Mouse (Mus musculus): Measurements from ENCODE around the gene Tmem210. TPM values are rescaled to one million over a fixed set of nuclear protein-coding genes. Genes with fewer than 3 reads are reported as not detected.

The Tmem210 gene
- total and polyA plus RNA-seq, 2 experiments from 2014 or later = not detected

DNA sequence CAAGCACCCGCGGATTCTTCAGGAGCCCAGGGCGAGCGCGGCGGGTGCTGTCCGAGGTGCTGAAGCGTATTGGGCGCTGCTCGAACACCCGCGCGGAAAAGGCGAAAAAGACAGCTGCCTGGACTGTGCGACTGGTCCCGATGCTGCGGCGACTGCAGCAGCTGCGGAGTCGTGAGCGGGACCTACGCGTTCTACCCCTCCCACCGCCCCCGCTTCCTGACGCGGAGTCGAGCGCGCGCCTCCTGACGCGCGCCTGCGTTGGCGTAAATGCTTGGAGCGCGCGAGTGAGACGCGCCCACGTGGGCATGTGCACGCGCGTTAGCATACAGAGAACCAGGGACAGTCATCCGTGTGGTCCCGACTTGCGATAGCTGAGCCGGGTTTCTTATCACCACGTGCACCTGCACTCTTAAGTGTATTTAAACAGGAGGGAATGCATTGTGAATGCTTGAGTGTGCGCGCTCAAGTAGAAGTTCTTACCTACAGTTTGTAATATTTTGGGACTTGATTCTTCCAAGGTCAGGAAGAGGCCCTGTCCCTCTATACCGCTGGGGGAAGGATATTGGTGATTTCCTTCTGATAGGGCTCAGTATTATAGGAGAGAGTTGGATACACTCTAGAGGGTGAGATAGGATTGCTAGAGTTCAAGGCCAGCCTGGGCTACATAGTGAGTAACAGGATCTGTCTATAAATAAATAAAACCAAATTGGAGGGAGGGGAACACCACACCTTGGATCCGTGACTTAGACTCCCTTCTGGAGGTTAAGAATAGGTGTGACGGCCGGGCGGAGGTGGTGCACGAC, 31.2 kb downstream of the Tmem210 start, which contains the start of gene Grin1:
TSS of gene Grin1 (minus strand) at position 217 of the 803 bp plus-strand sequence.
- peaks cover 4% of the 10 kb centered on the region; the same call in 1 of the 2 replicates for H3K36me3 ChIP-seq (ENCODE audit: insufficient read depth, low read length)
- no peaks in the 10 kb centered on the region for H3K9me3 ChIP-seq (ENCODE audit: low read length)
- H3K4me2 ChIP-seq (ENCODE audit: low read depth, low read length) = peak within 1 kb of the TSS; percentile 69
- no peak for TF ChIP-seq CTCF (IDR thresholded peaks at IDR 0.05; ENCODE audit: low read depth)
- DNase-seq (ENCODE audit: low spot score) (peak; percentile 96), ATAC-seq (peak; percentile 85)
- no peaks in the 10 kb centered on the region for H3K27me3 ChIP-seq (ENCODE audit: insufficient read depth, low read length)
- peak within 1 kb of the TSS; percentile 65 for H3K4me3 ChIP-seq (ENCODE audit: low read length)
- no peaks in the 10 kb centered on the region for H3K4me1 ChIP-seq (ENCODE audit: insufficient read depth, low read length)
- 10% methylated on average over 58 of the region's 58 CpGs for WGBS
- H3K9ac ChIP-seq (replicated peaks; ENCODE audit: low read length) = peak within 1 kb of the TSS; percentile 72
- peak within 1 kb of the TSS; percentile 92 for H3K27ac ChIP-seq

DNA sequence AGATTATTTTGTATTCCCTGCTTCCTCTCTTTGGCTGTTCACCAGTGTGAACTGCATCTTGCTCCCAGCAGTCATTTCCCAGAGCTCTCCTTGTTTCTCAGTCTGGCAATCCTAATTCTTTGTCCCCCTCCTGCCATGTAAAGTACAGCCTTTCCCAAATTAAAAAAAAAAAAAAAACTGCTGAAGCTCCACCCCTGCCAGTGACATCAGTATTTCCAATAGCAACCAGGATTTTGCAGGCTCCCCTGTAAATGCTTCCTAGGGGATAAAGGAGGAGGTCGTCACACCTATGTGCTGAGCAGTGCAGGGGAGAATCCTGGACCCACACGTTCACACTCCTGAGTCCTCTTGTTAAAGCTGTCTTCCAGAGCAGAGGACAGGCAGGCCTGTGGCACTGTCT, 32.1 kb downstream of the Tmem210 start:
- Histone ChIP-seq H3K36me3 (ENCODE audit: insufficient read depth, low read length) (peaks cover 3% of the 10 kb centered on the region; the same call in 1 of the 2 replicates), H3K4me2 (ENCODE audit: low read depth, low read length) (no peak overlapping the region), H3K9me3 (ENCODE audit: low read length) (no peaks in the 10 kb centered on the region), H3K27me3 (ENCODE audit: insufficient read depth, low read length) (no peaks in the 10 kb centered on the region), H3K4me3 (ENCODE audit: low read length) (no peak overlapping the region), H3K9ac (replicated peaks; ENCODE audit: low read length) (no peak overlapping the region), H3K27ac (no peak overlapping the region), H3K4me1 (ENCODE audit: insufficient read depth, low read length) (no peaks in the 10 kb centered on the region)
- no peak for ATAC-seq
- DNase-seq (ENCODE audit: low spot score) = no peak
- TF ChIP-seq CTCF (IDR thresholded peaks at IDR 0.05; ENCODE audit: low read depth) = no peak
- 28% methylated on average over 2 of the region's 2 CpGs for WGBS

DNA sequence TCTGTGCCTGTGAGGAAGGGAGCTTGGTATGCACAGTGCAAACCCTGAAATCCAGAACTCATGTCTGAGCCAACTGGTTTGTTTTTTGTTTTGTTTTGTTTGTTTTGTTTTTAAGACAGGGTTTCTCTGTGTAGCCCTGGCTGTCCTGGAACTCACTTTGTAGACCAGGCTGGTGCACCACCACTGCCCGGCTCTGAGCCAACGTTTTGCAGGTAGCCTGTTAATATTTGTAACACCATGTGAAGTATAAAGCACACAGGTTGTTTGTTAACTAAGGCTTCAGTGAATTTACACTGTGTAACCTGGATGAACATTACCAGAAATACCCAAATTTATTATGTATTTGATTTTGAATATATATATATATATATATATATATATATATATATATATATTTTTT, 38.1 kb downstream of the Tmem210 start:
- no peak overlapping the region for H3K9ac ChIP-seq (replicated peaks; ENCODE audit: low read length)
- DNase-seq (ENCODE audit: low spot score) (no peak), ATAC-seq (no peak)
- no peaks in the 10 kb centered on the region for H3K9me3 ChIP-seq (ENCODE audit: low read length)
- no peak for TF ChIP-seq CTCF (IDR thresholded peaks at IDR 0.05; ENCODE audit: low read depth)
- H3K27me3 ChIP-seq (ENCODE audit: insufficient read depth, low read length) = no peaks in the 10 kb centered on the region
- no peaks in the 10 kb centered on the region for H3K36me3 ChIP-seq (ENCODE audit: insufficient read depth, low read length)
- no peak overlapping the region for H3K4me2 ChIP-seq (ENCODE audit: low read depth, low read length)
- H3K4me1 ChIP-seq (ENCODE audit: insufficient read depth, low read length) = no peaks in the 10 kb centered on the region
- no peak overlapping the region for H3K4me3 ChIP-seq (ENCODE audit: low read length)
- 73% methylated on average over 2 of the region's 2 CpGs for WGBS
- H3K27ac ChIP-seq = no peak overlapping the region

DNA sequence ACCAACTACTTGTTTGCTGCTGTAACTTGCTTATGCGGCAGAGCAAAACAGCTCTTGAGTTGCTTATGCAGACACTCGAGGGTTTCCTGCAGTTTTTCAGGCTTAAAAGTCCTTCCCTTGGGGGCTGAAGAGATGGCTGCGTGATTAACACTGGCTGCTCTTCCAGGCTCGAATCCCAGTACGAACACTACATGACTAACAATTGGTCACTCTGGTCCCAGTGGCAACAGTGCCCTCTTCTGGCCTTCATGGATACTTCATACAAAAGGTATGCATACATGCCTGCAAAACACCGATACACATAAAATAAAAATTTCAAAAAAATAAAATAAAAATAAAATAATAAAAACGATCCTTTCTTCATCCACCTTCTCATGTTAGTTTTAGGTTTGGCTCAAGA, 40.5 kb downstream of the Tmem210 start:
- Histone ChIP-seq H3K27me3 (ENCODE audit: insufficient read depth, low read length) (no peaks in the 10 kb centered on the region), H3K4me2 (ENCODE audit: low read depth, low read length) (no peak overlapping the region), H3K4me1 (ENCODE audit: insufficient read depth, low read length) (peaks cover 9% of the 10 kb centered on the region), H3K36me3 (ENCODE audit: insufficient read depth, low read length) (no peaks in the 10 kb centered on the region), H3K4me3 (ENCODE audit: low read length) (no peak overlapping the region), H3K9me3 (ENCODE audit: low read length) (no peaks in the 10 kb centered on the region), H3K9ac (replicated peaks; ENCODE audit: low read length) (no peak overlapping the region), H3K27ac (no peak overlapping the region)
- 27% methylated on average over 7 of the region's 7 CpGs for WGBS
- TF ChIP-seq CTCF (IDR thresholded peaks at IDR 0.05; ENCODE audit: low read depth) = peak; percentile 78
- ATAC-seq = no peak
- DNase-seq (ENCODE audit: low spot score) = peak; percentile 77

DNA sequence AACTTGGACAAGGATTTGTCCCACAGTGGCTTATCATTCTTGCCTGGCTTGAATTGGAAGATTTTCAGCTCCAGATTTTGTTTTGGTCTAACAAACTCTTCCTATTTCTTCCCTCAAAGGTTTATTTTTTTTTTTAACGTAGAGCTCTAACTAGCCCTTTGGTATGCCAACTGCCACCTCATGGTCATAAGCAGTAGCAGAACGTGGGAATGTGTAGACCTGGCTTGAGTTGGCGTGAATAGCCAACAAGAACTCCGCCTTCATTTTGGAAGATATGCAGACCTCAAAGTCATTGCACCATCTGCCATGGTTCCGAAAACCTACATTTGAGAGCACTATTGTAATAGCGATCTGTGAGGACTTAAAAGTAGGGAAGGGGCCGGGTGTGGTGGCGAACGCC, 43.5 kb downstream of the Tmem210 start:
- Histone ChIP-seq H3K36me3 (ENCODE audit: insufficient read depth, low read length) (peaks cover 24% of the 10 kb centered on the region), H3K4me3 (ENCODE audit: low read length) (peak overlapping the region; percentile 95), H3K27me3 (ENCODE audit: insufficient read depth, low read length) (no peaks in the 10 kb centered on the region), H3K4me1 (ENCODE audit: insufficient read depth, low read length) (peaks cover 13% of the 10 kb centered on the region), H3K27ac (no peak overlapping the region), H3K4me2 (ENCODE audit: low read depth, low read length) (peak overlapping the region; percentile 97), H3K9me3 (ENCODE audit: low read length) (no peaks in the 10 kb centered on the region), H3K9ac (replicated peaks; ENCODE audit: low read length) (peak overlapping the region; percentile 93; the same call in 1 of the 2 replicates)
- no peak for DNase-seq (ENCODE audit: low spot score)
- no peak for ATAC-seq
- TF ChIP-seq CTCF (IDR thresholded peaks at IDR 0.05; ENCODE audit: low read depth) = 0 out of 2 replicates have a peak, but pooled peaks have one; percentile 3
- WGBS = 61% methylated on average over 9 of the region's 9 CpGs

DNA sequence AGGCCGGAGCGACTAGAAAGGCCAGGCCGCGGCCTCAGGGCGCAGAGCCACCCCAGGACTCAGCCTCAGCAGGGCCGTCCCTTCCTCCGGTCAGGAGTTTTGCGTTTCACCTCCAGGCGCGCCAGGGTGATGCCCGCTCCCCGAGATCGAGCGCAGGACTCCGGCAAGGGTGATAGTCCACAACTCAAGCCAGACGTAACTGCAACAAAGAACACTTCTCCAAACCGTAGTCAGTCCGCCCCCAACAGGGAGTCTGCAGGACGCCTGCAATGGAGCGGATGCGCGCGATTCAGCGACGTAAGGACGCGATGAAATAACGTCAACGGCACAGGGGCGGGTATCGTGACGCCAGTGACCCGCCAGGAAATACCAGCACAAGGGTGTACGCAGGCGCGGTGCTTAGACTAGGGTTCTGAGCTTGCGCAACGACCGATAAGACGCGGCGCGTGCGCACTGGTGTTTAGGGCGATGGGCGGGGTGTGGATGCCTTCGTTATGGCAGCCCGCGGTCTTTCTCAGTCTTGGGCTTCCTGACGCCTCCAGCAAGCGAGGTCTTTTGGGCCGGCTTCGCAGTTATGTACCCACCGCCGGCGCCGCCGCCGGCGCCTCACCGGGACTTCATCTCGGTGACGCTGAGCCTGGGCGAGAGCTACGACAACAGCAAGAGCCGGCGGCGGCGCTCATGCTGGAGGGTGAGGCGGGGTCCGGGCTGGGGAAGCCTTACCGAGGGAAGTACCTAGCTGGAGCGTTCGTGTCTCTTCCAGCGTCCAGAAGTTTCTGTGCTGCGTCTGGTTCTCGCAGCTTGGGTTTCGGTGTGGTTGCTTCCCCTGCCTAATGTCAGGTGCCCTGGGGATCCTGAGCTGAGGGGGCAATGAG, 44.6 kb downstream of the Tmem210 start, which contains the start of gene Man1b1:
TSS of gene Man1b1 (plus strand) at position 53 of the 875 bp plus-strand sequence.
- Histone ChIP-seq H3K9me3 (ENCODE audit: low read length) (no peaks in the 10 kb centered on the region), H3K36me3 (ENCODE audit: insufficient read depth, low read length) (peaks cover 33% of the 10 kb centered on the region), H3K4me2 (ENCODE audit: low read depth, low read length) (peak within 1 kb of the TSS; percentile 97), H3K4me3 (ENCODE audit: low read length) (peak within 1 kb of the TSS; percentile 95), H3K4me1 (ENCODE audit: insufficient read depth, low read length) (peaks cover 13% of the 10 kb centered on the region), H3K27me3 (ENCODE audit: insufficient read depth, low read length) (no peaks in the 10 kb centered on the region), H3K27ac (peak within 1 kb of the TSS; percentile 90), H3K9ac (replicated peaks; ENCODE audit: low read length) (peak within 1 kb of the TSS; percentile 93)
- peak; percentile 45; the same call in 1 of the 2 replicates for TF ChIP-seq CTCF (IDR thresholded peaks at IDR 0.05; ENCODE audit: low read depth)
- ATAC-seq (peak; percentile 99), DNase-seq (ENCODE audit: low spot score) (peak; percentile 100)
- under 1% methylated on average over 78 of the region's 78 CpGs for WGBS
